Mouse (Mus musculus) urinary bladder, postnatal 25 days (tissue): Measurements from ENCODE around the gene Agxt2.

Source experiments
- DNase-seq: peaks from one replicate; pipeline ENCODE4 v3.0.0; 2022; ENCODE audit warnings: low spot score

Agxt2 gene

DNA sequence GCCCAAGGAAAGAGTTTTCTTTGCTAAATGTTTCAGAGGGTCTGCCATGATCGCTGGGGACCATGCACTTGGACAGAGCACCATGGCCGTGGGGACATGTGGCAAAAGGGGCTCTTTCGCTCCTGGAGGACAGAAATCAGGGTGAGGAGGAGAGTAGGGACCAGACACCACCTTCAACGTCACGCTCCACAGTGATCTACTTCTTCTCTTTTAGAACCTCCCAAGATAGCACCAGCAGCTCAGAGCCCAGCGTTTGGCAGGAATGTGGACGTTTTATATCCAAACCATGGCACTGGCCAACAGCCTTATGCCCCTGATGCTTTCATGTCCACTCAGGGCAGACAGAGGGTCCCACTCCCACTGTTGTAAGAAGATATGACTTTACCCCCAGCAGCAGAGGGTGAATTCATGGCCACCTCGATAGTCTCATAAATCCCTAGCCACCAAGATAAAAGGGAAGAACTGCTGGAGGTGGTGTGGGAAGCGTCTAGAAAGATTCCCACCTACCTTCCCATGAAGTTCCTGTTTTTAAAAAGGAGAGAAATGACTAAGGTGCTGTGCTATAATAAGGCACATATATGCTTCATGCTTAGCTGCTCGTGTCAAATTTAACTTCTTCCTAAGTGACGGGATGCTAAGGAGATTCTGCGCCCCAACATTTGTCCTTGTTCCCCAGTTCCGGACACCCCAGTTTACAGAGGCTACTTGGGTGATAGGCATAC, 68.4 kb downstream of the Agxt2 start:
- DNase-seq, result no peak

DNA sequence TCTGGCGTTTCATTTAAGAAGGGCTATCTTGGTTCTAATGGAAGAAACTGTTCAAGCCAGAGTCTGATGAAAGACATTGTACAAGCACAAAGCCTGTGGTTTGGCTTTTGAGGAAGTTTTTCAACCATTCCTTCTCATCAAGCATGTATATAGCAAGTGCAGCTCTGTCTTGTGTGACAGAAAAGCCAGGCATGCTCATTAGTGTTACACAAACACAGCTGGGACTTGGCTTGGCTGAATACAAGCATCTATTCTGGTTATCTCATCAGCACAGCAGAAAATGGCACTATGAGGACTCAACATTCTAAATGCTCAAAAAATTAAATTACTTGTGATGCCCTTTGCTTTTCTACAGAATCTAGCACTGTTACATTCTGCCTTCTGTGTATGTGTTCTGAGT, 78.6 kb downstream of the Agxt2 start:
- no peak for DNase-seq

GRCm38 (mm10) chr15:10439963-10440362, 81.6 kb downstream of the Agxt2 start:
- no peak for DNase-seq

DNA sequence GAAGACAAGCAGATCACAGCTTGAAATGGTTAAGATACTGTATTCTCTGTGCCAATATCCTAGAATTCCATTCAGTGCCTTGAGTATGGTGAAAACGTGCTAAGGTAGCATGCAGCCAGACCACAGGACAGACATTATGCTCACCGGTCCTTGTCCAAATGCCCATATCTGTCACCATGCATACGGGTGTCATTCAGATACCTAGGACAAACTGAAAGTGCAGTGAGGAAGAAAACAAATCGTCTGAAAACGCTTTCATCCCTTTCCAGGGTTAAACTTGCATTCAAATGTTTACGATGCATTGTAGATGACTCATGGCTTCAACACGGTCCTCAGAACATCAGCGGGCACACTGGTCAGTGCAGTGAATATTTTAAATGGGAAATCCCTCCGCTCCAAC, 83.2 kb downstream of the Agxt2 start:
- DNase-seq, result no peak

- no peak for DNase-seq
These were observed 83.9 kb downstream of the Agxt2 start for GRCm38 (mm10) chr15:10442275-10442674.

DNA sequence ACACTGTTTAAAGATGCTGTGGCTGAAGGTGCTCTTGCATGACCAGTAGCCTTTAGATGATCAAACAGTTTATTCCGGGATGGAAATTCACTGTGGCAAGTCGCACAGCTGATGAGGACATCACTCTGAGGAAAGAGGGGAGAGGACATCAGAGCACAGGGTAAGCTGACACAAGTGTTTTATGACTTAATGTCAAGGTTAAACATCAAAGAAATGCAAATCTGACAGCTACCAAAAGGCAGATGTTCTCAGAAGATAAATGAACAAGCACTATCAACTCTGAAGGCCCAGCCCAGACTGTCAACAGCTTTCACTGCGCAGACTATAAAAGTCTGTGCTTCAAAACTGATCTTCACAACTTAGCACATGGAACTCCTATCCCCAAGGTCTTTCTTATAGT, 88.8 kb downstream of the Agxt2 start:
- no peak for DNase-seq
